Mouse (Mus musculus) left cerebral cortex, adult 8-10 months (tissue): ENCODE results near the gene Acoxl. TPM values are rescaled to one million over a fixed set of nuclear protein-coding genes. Genes with fewer than 3 reads are reported as not detected.
A peak's percentile ranks its signal among the peaks of the same experiment; 100 is the strongest.

Experiments used
- DNase-seq, 2 experiments: peaks; one replicate each; pipeline ENCODE4 v3.0.0; 2022; ENCODE audit warnings: low spot score in 2 of 2
- microRNA-seq, 2 experiments: library from miRNA; unstranded; fragments of <30 nt; microRNA quantifications; one replicate each; pipeline ENCODE4 v1.2.0; 2022
- total RNA-seq, 4 experiments: library from RNA; stranded (reverse); gene quantifications; 2 replicates each; pipeline ENCODE4 v1.2.4; 2022

Acoxl gene
- total RNA-seq, 4 experiments from 2014 or later: not detected

- DNase-seq: no peak
Measured at GRCm38 (mm10) chr2:128170614-128171013, 331.9 kb downstream of the Acoxl start.

GRCm38 (mm10) chr2:128172266-128172665 lies 333.6 kb downstream of the Acoxl start:
- DNase-seq: peak in 1 of 2 experiments; percentile 47

Small RNA genes within 50 kb of the gene (microRNA-seq; reads per million reads assigned to microRNA genes)
- gene Gm22411: 0 reads per million in 2 experiments

Other genes starting within 250 kb of the Acoxl start
- 100 to 1,000 TPM in 1 of 4 experiments, 10 to 100 TPM in 3; 89.6 to 103 (median 94.7) TPM for gene Mal, start 182.2 kb upstream of the Acoxl start, total RNA-seq
- under 1 TPM; 0.37 to 0.78 (median 0.54) TPM for gene Mall, start 108.9 kb upstream of the Acoxl start, total RNA-seq
- 10 to 100 TPM; 13.2 to 17.8 (median 17.1) TPM for gene Nphp1, start 50.0 kb upstream of the Acoxl start, total RNA-seq
- gene Mtln, start 46.4 kb upstream of the Acoxl start, total RNA-seq: 10 to 100 TPM; 38.4 to 47.6 (median 44.3) TPM
- under 1 TPM; 0.14 to 0.95 (median 0.20) TPM for gene Bub1, start 7.0 kb upstream of the Acoxl start, total RNA-seq